Mouse (Mus musculus): Measurements from ENCODE around the gene Epb41. TPM values are rescaled to one million over a fixed set of nuclear protein-coding genes. Genes with fewer than 3 reads are reported as not detected.

Epb41 gene
- polyA plus RNA-seq (2015; fragmentation: Nextera tagmentation; extraction: Ambion mirVana) = 22.7 and 26.2 TPM in 2 replicates

DNA sequence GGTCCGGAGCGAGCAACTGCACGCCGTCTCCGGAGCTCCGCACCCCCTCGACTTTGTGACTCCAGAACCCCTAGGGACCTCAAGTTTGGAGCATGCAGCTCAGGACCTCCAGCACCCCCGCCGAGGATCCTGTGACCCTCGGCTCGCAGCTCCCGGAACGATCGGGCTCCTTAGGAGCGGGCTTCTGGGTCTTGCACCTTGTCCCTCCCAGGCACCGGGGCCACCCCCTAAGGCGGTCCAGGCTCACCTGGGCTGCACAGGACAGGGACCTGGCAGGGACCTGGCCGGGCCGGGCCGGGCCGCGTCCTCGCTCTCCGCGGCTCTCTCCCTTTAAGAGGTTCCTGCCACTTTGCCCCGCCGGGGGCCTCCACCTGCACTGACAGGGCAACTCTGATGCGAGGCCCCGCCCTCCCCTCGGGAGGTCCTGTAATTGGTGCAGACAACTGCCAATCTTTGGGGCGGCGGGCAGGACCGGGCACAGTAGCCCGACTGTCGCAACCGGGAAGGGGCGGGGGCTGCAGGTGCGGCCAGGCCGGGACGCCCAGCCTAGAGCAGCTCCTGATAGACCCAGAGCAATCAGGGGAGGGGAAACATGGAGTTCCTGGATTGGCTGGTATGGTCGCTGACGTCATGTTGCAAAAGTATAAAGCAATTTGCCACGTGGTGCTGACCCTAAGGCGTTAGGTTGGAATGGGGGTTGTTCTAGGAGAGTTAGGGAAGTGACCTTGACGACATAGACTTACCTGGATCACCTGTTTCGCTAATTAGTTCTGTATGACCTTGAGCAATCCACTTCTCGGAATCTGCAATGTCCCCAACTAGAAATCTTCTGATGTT lies at the start of gene Epb41:
Gene Epb41 (minus strand): TSS at position 389 of the 837 bp plus-strand sequence.

DNA sequence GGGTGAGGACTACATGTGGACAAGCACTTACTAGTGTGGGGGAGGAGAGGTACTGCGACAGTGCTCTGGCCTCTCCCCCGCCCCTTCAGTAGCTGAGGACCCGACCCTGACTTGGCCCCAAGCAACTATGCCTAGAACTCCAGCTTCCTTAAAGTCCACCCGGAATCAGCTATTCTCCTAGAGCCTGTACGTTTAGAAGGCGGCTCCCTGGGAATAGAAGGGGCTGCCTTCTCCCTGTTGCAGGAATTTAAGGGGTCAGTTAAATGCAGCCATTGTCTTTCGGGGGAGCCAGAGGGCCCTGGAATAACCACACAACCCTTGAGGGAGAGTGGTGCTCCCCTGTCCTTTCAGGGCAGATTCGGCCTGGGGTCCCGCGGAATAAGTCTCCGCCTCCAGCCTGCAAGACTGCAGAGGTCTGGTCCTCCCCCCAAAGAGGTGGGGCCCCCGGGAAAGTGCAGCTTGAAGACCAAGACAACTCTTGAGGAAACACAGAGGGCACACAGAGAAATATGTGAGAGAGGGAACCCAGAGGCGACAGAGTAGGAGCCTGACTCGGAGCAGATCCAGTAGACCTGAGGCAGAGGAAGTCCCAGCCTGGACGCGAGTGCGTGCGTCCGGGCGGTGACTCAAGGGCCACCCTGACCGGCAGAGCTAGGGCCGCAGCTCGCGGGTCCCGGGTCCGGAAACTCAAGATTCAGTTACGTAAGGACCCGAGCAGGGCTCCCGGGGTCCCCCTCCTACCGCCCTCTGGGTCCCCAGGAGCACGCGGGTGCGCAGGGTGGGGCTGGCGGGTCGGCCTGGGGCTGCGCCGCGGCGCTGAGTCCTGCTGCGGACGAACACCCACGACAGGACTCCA lies 816 bp downstream of the Epb41 start, which contains the start of gene Gm10300:
Gene Gm10300 (plus strand): TSS at position 621 of the 856 bp plus-strand sequence.

GRCm38 (mm10) chr4:131921461-131922346 lies 153.4 kb downstream of the Epb41 start, which contains the start of gene Tmem200b:
TSS of gene Tmem200b (plus strand) at chr4:131921771.

Small RNA genes within 50 kb of the gene (microRNA-seq; reads per million reads assigned to microRNA genes)
- not detected for gene Gm27445 (ENCODE audit: borderline replicate concordance, insufficient number of aligned reads)

Other genes starting within 250 kb of the Epb41 start
- gene Ptpru, start 237.0 kb downstream of the Epb41 start, polyA plus RNA-seq (2015; fragmentation: Nextera tagmentation; extraction: Ambion mirVana) = 1.3 and 6.8 TPM in 2 replicates
- 22.5 and 51.4 TPM in 2 replicates for gene Mecr, start 231.9 kb downstream of the Epb41 start, polyA plus RNA-seq (2015; fragmentation: Nextera tagmentation; extraction: Ambion mirVana)
- 42.7 and 52.3 TPM in 2 replicates for gene Srsf4, start 201.7 kb downstream of the Epb41 start, polyA plus RNA-seq (2015; fragmentation: Nextera tagmentation; extraction: Ambion mirVana)
- 3.6 and 3.9 TPM in 2 replicates for gene Tmem200b, start 153.6 kb downstream of the Epb41 start, polyA plus RNA-seq (2015; fragmentation: Nextera tagmentation; extraction: Ambion mirVana)
- gene Gm10300, start 624 bp downstream of the Epb41 start, polyA plus RNA-seq (2015; fragmentation: Nextera tagmentation; extraction: Ambion mirVana) = 0.11 and 0.22 TPM in 2 replicates
- gene Oprd1, start 69.2 kb upstream of the Epb41 start, polyA plus RNA-seq (2015; fragmentation: Nextera tagmentation; extraction: Ambion mirVana) = 0.14 TPM in 1 of 2 replicates, not detected in the other
- gene Ythdf2, start 137.0 kb upstream of the Epb41 start, polyA plus RNA-seq (2015; fragmentation: Nextera tagmentation; extraction: Ambion mirVana) = 42.7 and 56.0 TPM in 2 replicates
- 10.6 and 15.1 TPM in 2 replicates for gene Gmeb1, start 186.3 kb upstream of the Epb41 start, polyA plus RNA-seq (2015; fragmentation: Nextera tagmentation; extraction: Ambion mirVana)
- 22.9 and 32.0 TPM in 2 replicates for gene Taf12, start 199.1 kb upstream of the Epb41 start, polyA plus RNA-seq (2015; fragmentation: Nextera tagmentation; extraction: Ambion mirVana)
- 7.1 and 11.7 TPM in 2 replicates for gene Rab42, start 228.1 kb upstream of the Epb41 start, polyA plus RNA-seq (2015; fragmentation: Nextera tagmentation; extraction: Ambion mirVana)

Data from adrenal gland, postnatal 0 days (tissue).